Mouse (Mus musculus) MEL (cell line): ENCODE results near the gene Fez2.

Experiments used
- CHD2 ChIP-seq: IDR thresholded peaks from 2 replicates; pipeline ENCODE4 v1.6.1; 2011; ENCODE audit warnings: low read length, improper control_type of control experiment
- CTCF ChIP-seq, 3 experiments: IDR thresholded peaks in 2 of 3; conservative IDR thresholded peaks in 1 of 3; 2 replicates each; pipeline ENCODE4 v1.5.1; 2011 to 2012; ENCODE audit warnings: low read length in 3 of 3, low read depth in 2 of 3, mild to moderate bottlenecking in 2 of 3, improper control_type of control experiment in 1 of 3, inconsistent platforms in 1 of 3, mixed read lengths in 1 of 3, moderate library complexity in 1 of 3; ENCODE audit not compliant: control insufficient read depth in 1 of 3, insufficient read depth in 1 of 3, poor library complexity in 1 of 3, severe bottlenecking in 1 of 3
- EP300 ChIP-seq, 2 experiments: IDR thresholded peaks; 2 replicates each; pipeline ENCODE4 v1.6.1; 2011; ENCODE audit warnings: improper control_type of control experiment in 2 of 2, low read length in 2 of 2, low read depth in 1 of 2, mild to moderate bottlenecking in 1 of 2
- MAZ ChIP-seq: IDR thresholded peaks from 2 replicates; pipeline ENCODE4 v1.6.1; 2012; ENCODE audit warnings: low read depth, mild to moderate bottlenecking, inconsistent platforms, low read length, improper control_type of control experiment
- MEF2A ChIP-seq: IDR thresholded peaks from 2 replicates; pipeline ENCODE4 v1.6.1; 2014; ENCODE audit warnings: low read depth, mild to moderate bottlenecking, inconsistent platforms, low read length, improper control_type of control experiment; ENCODE audit not compliant: poor library complexity, insufficient replicate concordance, severe bottlenecking; ENCODE audit errors: extremely low read depth
- NELFE ChIP-seq: IDR thresholded peaks from 2 replicates; pipeline ENCODE4 v1.6.1; 2011; ENCODE audit warnings: low read depth, low read length, improper control_type of control experiment
- POLR2A ChIP-seq, 2 experiments: IDR thresholded peaks; 2 replicates each; pipeline ENCODE4 v1.6.1; 2011 to 2012; ENCODE audit warnings: low read length in 2 of 2, mild to moderate bottlenecking in 2 of 2, control low read depth in 1 of 2, improper control_type of control experiment in 1 of 2, low read depth in 1 of 2, moderate library complexity in 1 of 2; ENCODE audit not compliant: control insufficient read depth in 1 of 2, insufficient read depth in 1 of 2, poor library complexity in 1 of 2
- POLR2AphosphoS2 ChIP-seq: IDR thresholded peaks from 2 replicates; pipeline ENCODE4 v1.6.1; 2011; ENCODE audit warnings: low read length, improper control_type of control experiment
- RAD21 ChIP-seq: IDR thresholded peaks from 2 replicates; pipeline ENCODE4 v1.6.1; 2011; ENCODE audit warnings: mild to moderate bottlenecking, low read depth, low read length, improper control_type of control experiment
- ZNF384 ChIP-seq: IDR thresholded peaks from 2 replicates; pipeline ENCODE4 v1.6.1; 2012; ENCODE audit warnings: low read depth, mild to moderate bottlenecking, inconsistent platforms, low read length, improper control_type of control experiment

DNA sequence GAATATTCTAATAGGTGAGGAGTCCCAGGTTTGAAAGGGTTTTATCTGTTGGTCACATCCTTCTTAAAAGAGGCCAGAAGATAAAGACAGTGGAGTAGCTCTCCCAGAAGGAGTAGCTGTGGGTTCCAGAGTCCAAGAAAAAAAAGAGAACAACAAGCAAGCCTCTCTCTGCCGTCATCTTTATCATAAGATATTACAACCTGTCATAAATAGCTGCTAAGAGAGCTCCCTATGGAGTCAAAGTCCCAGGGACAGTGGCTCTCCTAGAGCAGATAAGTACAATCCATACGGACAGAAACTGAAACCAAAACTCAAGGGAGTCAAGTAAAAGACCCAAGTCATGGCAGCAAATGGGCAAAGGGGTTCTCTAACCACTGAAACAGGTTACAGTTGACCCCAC lies 2.7 kb downstream of the Fez2 start:
- TF ChIP-seq CTCF (IDR thresholded peaks at IDR 0.05 in 2 of 3, conservative IDR thresholded peaks at IDR 0.05 in 1 of 3; ENCODE audit: control insufficient read depth in 1 of 3, insufficient read depth in 1 of 3, low read depth in 2 of 3, low read length in 3 of 3, poor library complexity in 1 of 3, severe bottlenecking in 1 of 3) (no peak), POLR2A (IDR thresholded peaks at IDR 0.05; ENCODE audit: control insufficient read depth in 1 of 2, insufficient read depth in 1 of 2, low read depth in 1 of 2, low read length in 2 of 2, poor library complexity in 1 of 2) (no peak), MEF2A (no peak), NELFE (no peak), MAZ (no peak), EP300 (IDR thresholded peaks at IDR 0.05; ENCODE audit: low read depth in 1 of 2, low read length in 2 of 2) (peak; percentile 16 to 34; a peak in 2 of 4 replicates), RAD21 (no peak), ZNF384 (peak; percentile 73), CHD2 (no peak), POLR2AphosphoS2 (no peak)
